Mouse (Mus musculus) forebrain, embryonic 12.5 days (tissue): ENCODE data around the gene Zfp646. TPM values are rescaled to one million over a fixed set of nuclear protein-coding genes. Genes with fewer than 3 reads are reported as not detected.

Source experiments
- ATAC-seq: fragments of 200-750 bp; cut with Nextera tagmentation; 2 replicates; pipeline ENCODE4 v1.8.0; 2017; ENCODE audit warnings: moderate TSS enrichment; ENCODE audit not compliant: low FRiP score
- H3K27ac ChIP-seq: fragments of 300-500 bp; sonication (generic); 2 replicates; pipeline ENCODE4 v1.5.1; 2016; ENCODE audit warnings: mild to moderate bottlenecking
- H3K27me3 ChIP-seq: fragments of 300-500 bp; sonication (generic); 2 replicates; pipeline ENCODE4 v1.6.1; 2016; ENCODE audit warnings: mild to moderate bottlenecking
- H3K36me3 ChIP-seq: fragments of 300-500 bp; sonication (generic); replicated peaks from 2 replicates; pipeline ENCODE4 v1.6.1; 2016; ENCODE audit warnings: mild to moderate bottlenecking
- H3K4me1 ChIP-seq: fragments of 300-500 bp; sonication (generic); 2 replicates; pipeline ENCODE4 v1.6.1; 2016
- H3K4me2 ChIP-seq: fragments of 300-500 bp; sonication (generic); 2 replicates; pipeline ENCODE4 v1.6.1; 2016; ENCODE audit warnings: mild to moderate bottlenecking, moderate library complexity
- H3K4me3 ChIP-seq: fragments of 300-500 bp; sonication (generic); replicated peaks from 2 replicates; pipeline ENCODE4 v1.5.1; 2016; ENCODE audit warnings: mild to moderate bottlenecking
- H3K9ac ChIP-seq: fragments of 300-500 bp; sonication (generic); 2 replicates; pipeline ENCODE4 v1.6.1; 2016; ENCODE audit warnings: mild to moderate bottlenecking
- H3K9me3 ChIP-seq: fragments of 300-500 bp; sonication (generic); 2 replicates; pipeline ENCODE4 v1.6.1; 2016
- WGBS: fragments of 180-500 bp; shearing (Covaris S2); methylation state at CpG from one replicate; pipeline ENCODE4 v1.1.7; 2016; 5-methylcytosine and 5-hydroxymethylcytosine counted together
- polyA plus RNA-seq: library from polyadenylated mRNA; unstranded; fragments of >200 nt; fragmentation: Nextera tagmentation; extraction: Ambion mirVana; gene quantifications from 2 replicates; pipeline ENCODE4 v1.2.1, GENCODE M21; 2016

The Zfp646 gene
- polyA plus RNA-seq, 1 experiment from 2014 or later = 22.2 TPM

GRCm38 (mm10) chr7:127926846-127927245 is 50.8 kb downstream of the Zfp646 start:
- Histone ChIP-seq H3K9me3 (no peaks in the 10 kb centered on the region), H3K4me3 (no peak overlapping the region), H3K9ac (no peak overlapping the region), H3K27ac (no peak overlapping the region), H3K4me1 (no peaks in the 10 kb centered on the region; the same call in 1 of the 2 replicates), H3K4me2 (no peak overlapping the region), H3K36me3 (peaks cover 51% of the 10 kb centered on the region), H3K27me3 (peaks cover 38% of the 10 kb centered on the region)
- no peak for ATAC-seq
- WGBS = 90% methylated on average over 11 of the region's 11 CpGs

GRCm38 (mm10) chr7:127927726-127928125 is 51.7 kb downstream of the Zfp646 start:
- Histone ChIP-seq H3K36me3 (peaks cover 42% of the 10 kb centered on the region), H3K4me2 (no peak overlapping the region), H3K27me3 (peaks cover 38% of the 10 kb centered on the region), H3K4me3 (no peak overlapping the region), H3K4me1 (no peaks in the 10 kb centered on the region; the same call in 1 of the 2 replicates), H3K9me3 (no peaks in the 10 kb centered on the region), H3K9ac (no peak overlapping the region), H3K27ac (no peak overlapping the region)
- no peak for ATAC-seq
- 87% methylated on average over 11 of the region's 11 CpGs for WGBS

DNA sequence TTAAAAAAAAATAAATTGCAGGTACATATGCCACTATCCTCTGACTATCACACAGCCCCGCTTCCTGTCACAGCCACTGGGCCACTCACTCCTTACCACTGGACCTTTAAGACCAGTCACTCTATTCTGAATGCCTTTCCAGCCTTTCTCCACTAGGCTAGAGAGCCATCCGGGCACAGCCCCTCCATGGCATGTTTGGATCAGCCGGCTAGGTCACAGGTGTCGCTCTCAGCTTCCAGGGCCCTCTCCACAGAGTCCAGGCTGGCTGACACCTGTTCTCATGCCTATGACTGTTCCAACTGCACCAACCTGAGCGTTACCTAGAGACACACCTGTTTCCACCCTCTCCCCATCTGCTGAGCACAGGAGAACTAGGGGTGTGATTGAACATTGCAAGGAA is 52.6 kb downstream of the Zfp646 start:
- Histone ChIP-seq H3K9ac (no peak overlapping the region), H3K36me3 (peaks cover 34% of the 10 kb centered on the region), H3K4me2 (no peak overlapping the region), H3K9me3 (no peaks in the 10 kb centered on the region), H3K27me3 (peaks cover 38% of the 10 kb centered on the region), H3K4me1 (no peaks in the 10 kb centered on the region; the same call in 1 of the 2 replicates), H3K27ac (no peak overlapping the region), H3K4me3 (no peak overlapping the region)
- 60% methylated on average over 5 of the region's 5 CpGs for WGBS
- no peak for ATAC-seq

GRCm38 (mm10) chr7:127929923-127930322 is 53.9 kb downstream of the Zfp646 start, which contains the start of gene Prss8:
Gene Prss8, minus strand, starts transcription at chr7:127930104.
- no peak for ATAC-seq
- no peaks in the 10 kb centered on the region for H3K9me3 ChIP-seq
- H3K4me2 ChIP-seq = peak within 1 kb of the TSS; percentile 24; the same call in 1 of the 2 replicates

DNA sequence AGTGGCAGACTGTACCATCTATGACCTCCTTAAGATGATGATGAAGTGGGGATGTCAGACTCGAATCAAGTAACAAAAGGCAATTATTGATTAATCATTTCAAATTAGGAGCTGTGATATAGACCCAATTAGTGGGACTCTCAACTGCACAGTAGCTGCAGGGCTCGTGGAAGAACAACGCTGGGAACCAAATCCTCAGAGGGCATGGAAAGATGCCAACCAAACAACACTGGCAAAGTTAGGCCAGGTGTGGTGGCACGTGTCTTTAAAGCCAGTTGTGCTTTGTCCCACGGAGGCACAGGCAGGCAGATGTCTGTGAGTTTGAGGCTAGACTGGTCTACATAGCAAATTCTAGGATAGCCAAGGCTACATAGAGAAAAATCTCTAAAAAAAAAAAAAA is 54.6 kb downstream of the Zfp646 start:
- no peak overlapping the region for H3K27ac ChIP-seq
- H3K27me3 ChIP-seq = peaks cover 38% of the 10 kb centered on the region
- no peak overlapping the region for H3K4me3 ChIP-seq
- no peak overlapping the region for H3K9ac ChIP-seq
- H3K36me3 ChIP-seq = peaks cover 15% of the 10 kb centered on the region
- H3K4me2 ChIP-seq = no peak overlapping the region
- ATAC-seq = no peak
- WGBS = 81% methylated on average over 5 of the region's 5 CpGs
- no peaks in the 10 kb centered on the region for H3K9me3 ChIP-seq
- H3K4me1 ChIP-seq = peaks cover 6% of the 10 kb centered on the region

More at GRCm38 (mm10) chr7:127929923-127930322, 53.9 kb downstream of the Zfp646 start, which contains the start of gene Prss8:
- peaks cover 38% of the 10 kb centered on the region for H3K27me3 ChIP-seq
- peaks cover 6% of the 10 kb centered on the region for H3K4me1 ChIP-seq
- WGBS = 2% methylated on average over 6 of the region's 6 CpGs
- peaks cover 22% of the 10 kb centered on the region for H3K36me3 ChIP-seq
- peak within 1 kb of the TSS; percentile 21; the same call in 1 of the 2 replicates for H3K9ac ChIP-seq
- no peak within 1 kb of the TSS for H3K27ac ChIP-seq
- H3K4me3 ChIP-seq = peak within 1 kb of the TSS; percentile 9; the same call in 1 of the 2 replicates

DNA sequence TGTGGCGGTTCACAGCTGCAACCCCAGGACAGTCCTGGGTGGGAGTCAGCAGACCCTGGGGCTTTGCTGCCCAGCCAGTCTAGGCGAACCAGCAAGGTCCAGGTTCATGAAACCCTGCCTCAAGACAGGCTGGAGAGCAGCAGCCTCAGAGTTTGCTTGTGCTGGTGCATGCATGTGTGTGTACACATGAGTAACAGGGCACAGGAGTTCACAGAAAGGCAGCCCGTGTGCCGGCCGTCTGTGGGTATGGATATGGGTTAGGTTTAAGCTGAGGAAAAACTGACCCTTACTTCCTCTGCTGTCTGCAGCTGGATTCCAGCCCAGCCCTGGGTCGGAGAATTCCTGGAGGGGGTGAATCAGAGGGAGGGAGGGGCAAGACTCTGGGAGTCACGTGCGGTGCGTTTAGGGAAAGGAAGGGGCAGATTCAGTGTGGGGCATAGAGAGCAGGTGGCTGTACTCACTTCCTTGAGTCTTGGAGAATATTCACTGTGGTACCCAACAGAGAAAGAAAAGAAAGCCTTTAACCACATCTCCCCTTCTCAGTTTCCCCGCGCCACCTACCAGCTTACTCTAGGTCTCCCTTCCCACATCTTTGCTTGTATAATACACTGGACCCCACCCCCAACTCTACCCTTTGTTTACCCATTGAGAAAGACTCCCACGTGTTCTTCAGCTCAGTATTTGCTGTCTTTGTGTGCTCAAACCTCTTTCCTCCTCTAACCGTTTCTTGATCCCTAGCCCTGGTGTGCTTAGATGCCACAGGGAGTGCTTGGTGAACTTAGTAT is 55.5 kb downstream of the Zfp646 start:
- H3K4me3 ChIP-seq = no peak overlapping the region
- peaks cover 13% of the 10 kb centered on the region for H3K4me1 ChIP-seq
- no peaks in the 10 kb centered on the region for H3K9me3 ChIP-seq
- H3K4me2 ChIP-seq = no peak overlapping the region
- H3K27me3 ChIP-seq = peaks cover 43% of the 10 kb centered on the region
- 35% methylated on average over 13 of the region's 13 CpGs for WGBS
- no peak overlapping the region for H3K9ac ChIP-seq
- H3K27ac ChIP-seq = no peak overlapping the region
- ATAC-seq = no peak
- peaks cover 6% of the 10 kb centered on the region; the same call in 1 of the 2 replicates for H3K36me3 ChIP-seq

GRCm38 (mm10) chr7:127932273-127933031 is 56.4 kb downstream of the Zfp646 start:
- 19% methylated on average over 13 of the region's 13 CpGs for WGBS
- peaks cover 43% of the 10 kb centered on the region for H3K27me3 ChIP-seq
- H3K9ac ChIP-seq = no peak overlapping the region
- ATAC-seq = no peak
- H3K4me3 ChIP-seq = no peak overlapping the region
- no peaks in the 10 kb centered on the region for H3K9me3 ChIP-seq
- H3K4me1 ChIP-seq = peaks cover 13% of the 10 kb centered on the region
- H3K27ac ChIP-seq = no peak overlapping the region
- H3K36me3 ChIP-seq = no peaks in the 10 kb centered on the region
- no peak overlapping the region for H3K4me2 ChIP-seq

DNA sequence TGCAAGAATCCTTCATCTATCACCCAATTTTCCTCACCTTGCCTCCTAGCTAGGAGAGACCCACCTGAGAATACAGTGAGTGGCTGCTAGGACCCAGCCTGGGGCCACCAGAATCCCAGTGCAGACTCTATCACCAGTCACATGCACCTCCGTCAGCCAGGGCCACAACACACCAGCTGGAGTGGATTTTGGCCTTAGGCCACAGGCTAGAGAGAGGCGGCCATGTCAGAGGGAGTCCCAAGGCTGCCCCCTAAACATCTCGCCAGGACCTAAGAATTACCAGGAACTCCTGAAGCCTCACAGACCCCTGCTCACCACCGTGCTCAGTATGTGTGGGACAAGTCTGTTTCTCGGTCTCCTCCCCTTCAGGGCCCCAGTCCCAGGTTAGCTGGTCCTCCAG is 58.1 kb downstream of the Zfp646 start:
- Histone ChIP-seq H3K27ac (no peak overlapping the region), H3K4me3 (no peak overlapping the region)
- no peak for ATAC-seq

DNA sequence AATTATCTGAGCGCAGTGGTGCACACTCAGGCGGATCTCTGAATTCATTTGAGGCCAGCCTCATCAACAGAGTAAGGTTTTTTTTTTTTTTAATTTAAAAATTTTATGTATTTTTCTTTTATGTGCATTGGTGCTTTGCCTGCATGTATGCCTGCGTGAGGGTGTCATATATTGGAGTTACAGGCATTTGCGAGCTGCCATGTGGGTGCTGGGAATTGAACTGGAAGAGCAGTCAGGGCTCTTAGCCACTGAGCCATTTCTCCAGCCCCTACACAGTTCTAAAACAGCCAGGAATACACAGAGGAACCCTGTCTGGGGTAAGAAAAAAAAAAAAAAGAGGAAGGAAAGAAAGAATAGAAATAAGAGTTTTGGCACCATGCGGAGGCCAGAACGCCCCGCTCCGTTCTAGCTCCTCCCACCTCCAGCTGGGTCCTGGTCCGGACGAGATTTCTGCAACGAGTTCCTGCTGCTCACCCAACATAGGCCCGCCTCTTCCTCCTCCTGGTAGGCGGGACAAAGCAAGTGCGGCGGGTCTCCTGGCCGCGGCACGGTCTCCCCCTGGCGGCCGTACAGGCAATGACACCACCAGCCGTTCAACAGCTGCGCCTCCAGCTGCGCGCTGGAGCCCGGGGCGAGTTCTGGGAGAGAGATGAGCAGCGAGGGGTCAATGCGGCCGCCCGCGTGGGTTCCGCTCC is 59.2 kb downstream of the Zfp646 start:
- 7% methylated on average over 27 of the region's 32 CpGs for WGBS
- Histone ChIP-seq H3K4me2 (peak overlapping the region; percentile 95), H3K4me1 (peaks cover 13% of the 10 kb centered on the region), H3K9ac (peak overlapping the region; percentile 82), H3K36me3 (no peaks in the 10 kb centered on the region), H3K27ac (peak overlapping the region; percentile 67), H3K27me3 (peaks cover 17% of the 10 kb centered on the region), H3K9me3 (no peaks in the 10 kb centered on the region), H3K4me3 (peak overlapping the region; percentile 69)
- peak; percentile 96 for ATAC-seq

More for the DNA sequence above, 58.1 kb downstream of the Zfp646 start:
- H3K9me3 ChIP-seq = no peaks in the 10 kb centered on the region
- no peak overlapping the region for H3K9ac ChIP-seq
- WGBS = 87% methylated on average over 5 of the region's 5 CpGs
- no peaks in the 10 kb centered on the region for H3K36me3 ChIP-seq
- H3K27me3 ChIP-seq = peaks cover 28% of the 10 kb centered on the region
- H3K4me1 ChIP-seq = peaks cover 13% of the 10 kb centered on the region
- H3K4me2 ChIP-seq = no peak overlapping the region

Other genes with a start within 250 kb of the Zfp646 start
- gene Bcl7c, start 167.3 kb upstream of the Zfp646 start, polyA plus RNA-seq = 57.4 and 72.6 TPM in 2 replicates
- 6.7 and 8.3 TPM in 2 replicates for gene Ctf1, start 163.5 kb upstream of the Zfp646 start, polyA plus RNA-seq
- 0.40 and 0.42 TPM in 2 replicates for gene Ctf2, start 144.1 kb upstream of the Zfp646 start, polyA plus RNA-seq
- 9.0 and 10.3 TPM in 2 replicates for gene Fbxl19, start 131.7 kb upstream of the Zfp646 start, polyA plus RNA-seq
- 5.7 and 6.0 TPM in 2 replicates for gene Orai3, start 106.4 kb upstream of the Zfp646 start, polyA plus RNA-seq
- 21.7 and 25.5 TPM in 2 replicates for gene Setd1a, start 99.6 kb upstream of the Zfp646 start, polyA plus RNA-seq
- gene Gm49388, start 90.6 kb upstream of the Zfp646 start, polyA plus RNA-seq = not detected in 2 replicates
- gene Hsd3b7, start 75.6 kb upstream of the Zfp646 start, polyA plus RNA-seq = 7.3 and 7.6 TPM in 2 replicates
- gene Stx4a, start 51.9 kb upstream of the Zfp646 start, polyA plus RNA-seq = 21.3 and 22.3 TPM in 2 replicates
- gene Stx1b, start 51.7 kb upstream of the Zfp646 start, polyA plus RNA-seq = 11.5 and 17.3 TPM in 2 replicates
- 33.9 and 38.2 TPM in 2 replicates for gene Zfp668, start 607 bp downstream of the Zfp646 start, polyA plus RNA-seq
- gene Prss53, start 14.7 kb downstream of the Zfp646 start, polyA plus RNA-seq = 0.49 and 0.77 TPM in 2 replicates
- gene Gm21974, start 19.2 kb downstream of the Zfp646 start, polyA plus RNA-seq = not detected in 2 replicates
- gene Vkorc1, start 19.4 kb downstream of the Zfp646 start, polyA plus RNA-seq = 36.6 and 46.6 TPM in 2 replicates
- 89.2 and 92.8 TPM in 2 replicates for gene Bckdk, start 27.9 kb downstream of the Zfp646 start, polyA plus RNA-seq
- 46.6 and 52.4 TPM in 2 replicates for gene Kat8, start 36.3 kb downstream of the Zfp646 start, polyA plus RNA-seq
- gene Prss8, start 53.9 kb downstream of the Zfp646 start, polyA plus RNA-seq = 1.5 and 2.4 TPM in 2 replicates
- gene Prss36, start 70.5 kb downstream of the Zfp646 start, polyA plus RNA-seq = 8.4 and 9.0 TPM in 2 replicates
- 517 and 534 TPM in 2 replicates for gene Fus, start 91.2 kb downstream of the Zfp646 start, polyA plus RNA-seq
- gene Pycard, start 117.6 kb downstream of the Zfp646 start, polyA plus RNA-seq = 3.3 and 5.9 TPM in 2 replicates
- gene Trim72, start 127.7 kb downstream of the Zfp646 start, polyA plus RNA-seq = not detected in 2 replicates
- 0.54 TPM in 2 replicates for gene Itgam, start 186.4 kb downstream of the Zfp646 start, polyA plus RNA-seq
- not detected in 2 replicates for gene Gm49368, start 186.5 kb downstream of the Zfp646 start, polyA plus RNA-seq